Mouse (Mus musculus) layer of hippocampus, adult 8-10 months (tissue): ENCODE data around the gene Ints7. TPM values are rescaled to one million over a fixed set of nuclear protein-coding genes. Genes with fewer than 3 reads are reported as not detected.

ENCODE experiments used
- DNase-seq, 2 experiments: peaks; one replicate each; pipeline ENCODE4 v3.0.0; 2022; ENCODE audit warnings: low spot score in 2 of 2
- total RNA-seq, 4 experiments: library from RNA; stranded (reverse); gene quantifications; 2 replicates each; pipeline ENCODE4 v1.2.4; 2022

The Ints7 gene
- total RNA-seq, 4 experiments from 2014 or later, result 24.2 to 27.6 (median 25.9) TPM

DNA sequence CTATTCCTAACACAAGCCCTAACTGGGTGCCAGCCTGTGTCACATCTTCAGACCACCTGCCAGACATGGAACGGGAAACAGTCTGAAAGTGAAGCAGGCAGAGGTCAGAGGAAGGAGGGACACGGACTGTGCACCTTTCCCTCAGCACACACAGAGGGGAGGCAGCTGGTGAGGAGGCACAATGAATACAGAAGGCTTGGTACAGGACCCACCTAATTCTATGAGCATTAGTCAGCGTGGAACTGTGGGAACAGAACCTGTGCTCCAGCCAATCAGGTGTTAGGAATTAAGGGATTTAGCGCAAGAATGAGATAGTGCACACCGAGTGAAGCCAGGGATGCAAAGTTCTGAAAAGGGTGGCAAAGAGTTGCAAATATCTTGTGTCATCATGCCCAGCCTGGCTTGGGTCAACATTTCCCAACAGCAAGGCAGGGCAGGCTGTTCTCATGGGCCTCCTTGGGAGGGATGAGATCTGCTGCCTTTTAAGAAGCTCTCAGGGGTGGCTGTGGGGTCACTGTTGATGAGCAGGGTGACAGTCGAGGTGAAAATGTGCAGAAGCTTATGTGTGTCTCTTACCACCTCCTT, 57.2 kb downstream of the Ints7 start:
- DNase-seq, result no peak

DNA sequence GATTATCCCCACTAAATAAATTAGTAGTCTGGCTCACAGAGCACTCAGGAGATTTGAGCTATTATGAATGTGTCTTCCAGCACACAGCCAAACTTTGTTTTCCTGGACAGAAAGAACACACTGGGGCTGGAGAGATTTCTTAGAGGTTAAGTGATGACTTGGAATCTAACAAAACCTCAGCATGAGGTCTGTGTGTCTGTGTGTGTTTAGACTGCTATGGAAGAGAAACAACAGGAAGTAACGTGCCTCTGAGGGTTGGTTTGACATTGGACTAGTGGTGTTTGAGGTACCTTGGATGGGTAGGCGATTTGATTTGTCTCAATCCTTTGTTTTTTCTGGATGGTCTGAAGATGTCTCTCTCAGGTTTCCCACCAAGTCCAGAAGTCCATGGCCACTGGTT, 58.7 kb downstream of the Ints7 start:
- DNase-seq, result no peak

DNA sequence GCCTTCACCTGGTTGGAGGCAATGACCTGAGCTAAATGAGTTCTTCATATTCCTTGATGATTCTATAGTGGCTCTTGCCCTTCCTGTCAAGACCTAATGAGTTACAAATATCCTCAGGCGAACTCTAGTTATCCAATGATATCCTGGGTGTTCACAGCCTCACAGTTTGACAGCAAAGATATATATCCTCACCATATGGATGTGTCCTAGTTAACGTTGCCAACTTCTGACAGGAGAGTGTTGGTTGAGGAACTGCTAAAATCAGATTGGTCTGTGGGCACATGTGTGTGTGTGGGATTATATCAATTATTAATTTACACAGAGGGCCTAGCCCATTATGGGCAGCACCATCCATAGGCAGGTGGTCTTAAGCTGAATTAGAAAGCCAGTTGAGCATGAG, 63.0 kb downstream of the Ints7 start:
- DNase-seq, result no peak

DNA sequence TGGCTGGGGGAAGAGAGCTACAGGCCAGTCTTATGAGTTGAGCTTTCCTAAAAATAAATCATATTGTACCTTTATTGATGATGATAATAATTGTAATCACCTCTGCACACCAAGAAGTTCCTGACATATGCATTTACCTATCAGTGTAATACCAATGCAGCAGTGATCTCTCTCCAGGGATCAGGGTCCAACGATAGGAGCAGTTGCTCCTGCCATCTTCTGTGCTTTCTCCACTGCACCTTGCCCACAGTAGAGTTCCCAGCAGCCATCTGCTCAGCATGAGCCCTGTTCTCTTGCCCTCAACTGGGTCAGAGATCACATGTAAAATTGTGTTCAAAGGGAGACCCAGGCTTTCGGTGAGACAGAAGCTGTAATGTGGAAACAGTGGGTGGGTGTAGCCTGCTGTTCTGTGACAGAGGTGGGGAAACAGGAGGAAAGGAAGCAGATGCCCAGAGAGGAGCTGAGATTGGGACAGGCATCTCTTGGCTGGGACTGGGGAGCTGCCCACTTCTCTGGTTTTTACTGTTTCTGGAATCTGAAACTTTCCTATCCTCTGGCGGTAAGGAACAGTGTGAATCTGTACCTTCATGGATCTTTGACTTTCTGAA, 63.9 kb downstream of the Ints7 start:
- DNase-seq, result no peak

DNA sequence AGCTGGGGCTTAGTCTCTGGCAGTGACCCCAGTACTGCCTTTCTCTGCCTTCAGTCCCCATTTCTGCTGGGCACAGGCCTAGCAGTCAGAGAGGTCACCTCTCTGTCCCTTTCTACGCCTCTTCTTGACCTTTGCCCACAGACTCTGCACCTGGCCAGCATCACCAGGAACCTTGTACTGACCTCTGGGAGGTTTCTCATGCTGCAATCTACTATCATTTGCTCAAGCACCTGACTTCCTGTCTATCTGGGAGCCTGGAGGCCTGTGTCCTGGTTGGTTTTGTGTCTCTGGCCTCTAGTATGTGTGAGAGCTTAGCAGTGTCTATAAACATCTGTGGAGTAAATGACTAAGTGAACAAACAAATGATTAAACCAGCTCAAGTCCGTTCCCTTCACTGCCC, 64.7 kb downstream of the Ints7 start:
- DNase-seq, result no peak

DNA sequence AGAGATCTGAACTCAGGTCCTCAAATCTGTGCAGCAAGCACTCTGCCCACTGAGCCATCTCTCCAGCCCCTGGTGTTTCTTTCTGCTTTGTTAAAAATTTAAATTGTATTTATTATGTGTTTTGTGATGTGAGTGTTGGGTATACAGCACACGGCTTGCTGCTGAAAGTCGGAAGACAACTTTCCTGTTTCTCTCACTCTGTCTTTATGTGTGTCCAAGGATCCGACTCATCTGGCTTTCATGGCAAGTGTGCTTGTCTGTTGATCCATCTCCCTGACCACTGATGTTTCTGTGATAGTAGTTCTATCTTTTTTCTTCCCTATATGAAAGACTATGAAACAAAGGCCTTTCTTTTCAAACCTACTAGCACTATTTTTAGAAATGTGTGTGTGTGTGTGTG, 65.4 kb downstream of the Ints7 start:
- DNase-seq, result no peak

DNA sequence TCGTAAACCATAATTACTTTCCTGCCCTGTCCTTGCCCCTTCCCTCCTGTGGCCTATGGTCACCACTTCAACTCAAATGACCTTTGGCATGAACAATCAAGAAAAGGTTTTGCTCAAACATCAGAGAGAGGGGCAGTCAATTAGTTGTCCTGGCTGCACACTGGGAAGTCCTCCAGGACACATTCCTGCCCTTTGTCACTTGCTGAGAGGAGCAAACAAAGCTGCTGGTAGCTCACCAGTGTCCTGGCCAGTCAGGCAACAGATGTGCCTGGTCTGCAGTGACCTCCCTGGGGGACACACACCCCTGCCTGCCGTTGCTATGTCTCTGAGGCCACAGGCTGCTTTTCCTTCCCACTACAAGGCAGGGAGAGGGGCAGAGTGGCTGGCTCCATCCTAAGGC, 66.0 kb downstream of the Ints7 start:
- no peak for DNase-seq

DNA sequence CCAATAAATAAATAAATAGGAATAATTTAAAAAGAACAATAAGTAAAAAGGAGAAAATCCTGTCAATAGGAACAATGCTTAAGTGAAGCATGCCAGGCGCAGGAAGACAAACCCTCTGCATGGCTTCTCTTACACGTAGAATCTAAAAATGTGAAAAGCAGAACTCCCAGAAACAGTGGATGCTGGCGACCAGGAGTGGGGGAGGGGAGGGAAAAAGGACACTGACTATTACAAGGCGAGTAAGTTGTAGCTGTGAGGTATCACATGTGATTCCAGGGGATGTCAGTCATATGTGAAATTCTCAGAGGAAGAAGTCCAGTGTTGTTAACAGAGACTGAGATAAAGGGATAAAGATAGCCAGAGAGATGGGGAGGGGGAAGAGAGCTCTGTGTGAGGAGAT, 67.5 kb downstream of the Ints7 start:
- DNase-seq, result no peak

DNA sequence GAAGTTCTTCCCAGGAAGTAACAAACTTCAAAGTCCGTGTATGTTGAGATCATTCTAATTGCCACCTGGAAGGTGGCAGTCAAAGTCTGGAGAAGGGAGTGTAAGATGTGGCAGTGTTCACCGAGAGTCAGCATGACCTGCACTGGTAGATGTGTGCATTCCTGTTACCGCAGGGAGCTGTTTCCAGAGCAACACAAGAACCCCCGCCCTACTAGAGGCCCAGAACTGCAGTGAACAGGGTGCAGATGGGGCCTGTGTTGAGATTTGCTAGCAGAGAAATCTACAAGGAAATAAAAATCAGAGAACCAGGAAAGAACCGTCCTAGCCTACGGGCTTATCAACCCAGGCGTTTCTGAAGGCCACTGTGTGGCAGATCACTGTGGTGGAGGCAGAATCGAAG, 70.5 kb downstream of the Ints7 start:
- DNase-seq, result no peak

DNA sequence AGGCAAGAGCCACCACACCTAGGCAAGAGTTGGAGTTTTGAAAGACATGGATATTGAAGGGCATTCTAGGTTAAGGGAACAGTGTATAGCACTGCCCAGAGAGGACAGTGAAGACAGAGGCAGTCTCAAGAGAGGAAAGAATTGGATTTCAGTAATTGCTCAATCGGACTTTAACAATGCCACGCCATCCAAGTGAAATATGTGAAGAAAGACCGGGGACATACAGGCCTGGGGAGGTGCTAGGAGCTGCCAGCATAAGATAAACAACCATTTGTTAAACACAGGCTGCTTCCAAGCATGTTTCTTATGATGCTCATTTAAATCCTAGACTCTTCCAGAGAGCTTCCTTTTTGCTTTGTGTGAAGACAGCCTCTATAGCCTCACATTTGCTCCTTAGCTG, 72.2 kb downstream of the Ints7 start:
- no peak for DNase-seq

DNA sequence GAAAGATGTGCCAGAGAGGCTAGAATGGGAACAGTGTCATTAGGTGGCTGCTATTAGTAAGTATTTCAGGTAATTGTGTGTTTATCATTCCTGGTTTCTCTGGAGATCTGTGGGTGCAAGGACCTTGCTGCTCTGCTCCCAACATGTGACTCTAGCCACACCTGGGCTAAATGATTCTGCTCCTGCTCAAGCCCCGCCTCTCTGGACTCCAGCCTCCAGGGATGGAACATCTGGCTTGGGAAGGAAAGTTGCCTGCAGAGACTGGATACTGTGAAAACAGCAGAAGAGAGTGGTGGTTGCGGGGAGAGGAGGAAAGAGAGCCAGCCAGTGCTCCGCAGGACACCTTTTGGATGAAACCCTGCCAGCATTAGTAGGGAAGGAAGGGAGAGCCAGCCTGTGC, 84.0 kb downstream of the Ints7 start:
- no peak for DNase-seq

DNA sequence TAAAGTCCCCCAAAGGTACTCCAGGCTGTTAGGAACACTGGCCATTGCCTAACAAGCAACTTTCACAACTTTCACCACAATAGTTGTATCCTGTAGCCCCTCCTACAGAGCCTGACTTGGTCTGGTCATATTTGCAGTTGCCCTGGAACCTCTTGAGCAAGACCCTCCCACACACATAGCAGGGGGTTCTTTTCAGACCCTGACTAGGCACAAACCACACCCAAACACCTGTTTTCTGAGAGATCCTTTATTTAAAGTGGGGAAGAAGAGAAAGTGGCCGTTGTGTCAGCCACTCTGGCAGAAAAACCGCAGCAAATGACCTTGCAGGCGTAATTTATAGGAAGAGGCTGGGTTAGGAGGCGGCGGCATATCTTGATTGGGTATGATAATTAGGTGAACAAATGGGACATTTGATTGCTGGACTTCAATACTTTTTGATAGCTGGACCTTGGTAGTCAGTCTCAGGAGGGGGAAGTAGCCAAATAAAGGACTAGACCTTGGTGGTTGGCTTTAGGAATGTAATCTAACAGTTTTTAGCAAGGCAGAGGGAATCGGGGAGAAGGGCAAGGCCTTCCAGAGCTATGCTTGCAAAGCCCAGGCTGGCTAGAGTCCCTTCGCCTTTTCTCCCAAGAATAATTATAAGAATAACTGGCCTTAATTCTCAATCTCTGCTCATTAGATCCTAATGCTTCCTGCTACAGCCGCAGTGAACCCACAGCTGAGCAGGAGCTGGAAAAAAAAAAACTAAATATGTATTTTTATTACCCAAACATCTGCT, 85.8 kb downstream of the Ints7 start:
- DNase-seq, result no peak

DNA sequence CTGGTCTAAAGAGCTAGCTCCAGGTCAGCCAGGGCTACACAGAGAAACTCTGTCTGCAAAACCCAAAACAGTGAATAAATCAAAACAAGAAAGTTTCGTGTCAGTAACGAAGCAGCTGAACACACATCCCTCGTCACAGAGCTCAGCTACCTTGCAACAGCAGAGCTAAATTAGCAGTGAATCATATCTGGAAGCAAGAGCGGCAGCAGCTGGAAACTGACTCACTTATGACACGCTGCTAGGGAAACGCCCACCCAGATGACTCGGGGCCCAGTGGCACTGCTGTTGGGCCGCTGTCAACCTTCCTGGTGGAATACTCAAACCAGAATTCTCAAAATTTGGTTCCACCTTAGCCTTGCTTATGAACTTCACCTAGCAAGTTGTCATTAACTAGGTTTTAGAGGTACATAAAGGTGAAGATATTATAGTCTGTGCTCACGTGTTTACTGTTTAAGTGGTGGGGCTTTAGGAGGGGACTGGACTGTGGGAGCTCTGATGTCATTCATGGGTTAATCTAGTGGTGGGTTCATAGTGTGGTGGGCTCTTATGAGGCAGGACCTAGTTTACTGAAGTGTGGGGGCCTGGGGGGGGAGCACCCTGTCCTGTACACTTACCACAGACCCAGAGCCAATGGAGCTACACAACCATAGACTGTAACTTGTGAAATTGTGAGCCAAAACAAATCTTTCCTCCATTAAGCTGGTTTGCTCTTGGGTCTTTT, 86.9 kb downstream of the Ints7 start:
- DNase-seq, result peak in 1 of 2 experiments; percentile 17

DNA sequence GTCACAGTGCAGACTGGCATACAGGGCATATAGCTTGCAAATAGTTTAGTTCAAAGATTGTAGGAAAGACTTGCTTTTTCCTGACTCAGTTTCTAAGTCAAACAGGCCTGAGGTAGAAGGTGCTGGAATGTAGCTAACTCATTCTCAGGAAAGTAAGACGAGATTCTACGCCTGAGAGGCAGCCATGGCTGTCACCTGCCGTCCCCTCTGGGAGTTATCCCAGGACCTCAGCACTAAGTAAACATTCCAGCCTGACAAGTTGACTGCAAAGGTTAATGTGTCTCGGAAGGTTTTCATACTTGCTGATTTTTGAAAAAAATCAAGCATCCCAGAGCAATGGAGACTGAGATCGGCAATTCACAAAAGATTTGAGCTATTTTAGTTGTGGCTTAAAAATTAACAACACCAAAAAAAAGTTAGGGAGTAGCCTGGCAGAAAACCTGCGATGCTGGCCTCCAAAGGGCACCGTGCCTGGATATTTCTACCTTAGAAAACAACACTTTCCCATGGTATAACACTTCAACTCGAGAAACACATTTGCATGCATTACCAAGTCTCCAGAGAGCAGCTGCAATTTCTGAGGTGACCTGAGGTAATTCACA, 87.6 kb downstream of the Ints7 start:
- no peak for DNase-seq

DNA sequence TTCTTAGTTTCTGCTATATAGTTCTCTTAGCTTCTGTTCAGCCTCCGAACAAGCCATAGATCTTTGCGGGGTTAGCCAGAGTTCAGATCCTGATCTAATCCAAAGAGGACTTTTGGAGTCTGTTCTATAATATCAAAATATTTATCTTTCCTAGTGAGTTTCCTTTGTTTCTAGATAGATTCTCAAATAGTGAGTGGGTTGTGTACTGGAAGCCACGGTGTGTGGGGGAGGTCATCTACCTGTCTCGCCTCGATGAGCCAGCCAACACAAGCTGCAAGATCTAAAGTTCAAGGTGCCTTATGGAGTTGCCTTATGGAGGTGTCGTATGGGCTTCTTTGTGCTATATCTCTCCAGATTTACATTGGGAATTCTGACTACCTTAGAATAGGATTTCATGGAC, 88.2 kb downstream of the Ints7 start:
- DNase-seq, result no peak

DNA sequence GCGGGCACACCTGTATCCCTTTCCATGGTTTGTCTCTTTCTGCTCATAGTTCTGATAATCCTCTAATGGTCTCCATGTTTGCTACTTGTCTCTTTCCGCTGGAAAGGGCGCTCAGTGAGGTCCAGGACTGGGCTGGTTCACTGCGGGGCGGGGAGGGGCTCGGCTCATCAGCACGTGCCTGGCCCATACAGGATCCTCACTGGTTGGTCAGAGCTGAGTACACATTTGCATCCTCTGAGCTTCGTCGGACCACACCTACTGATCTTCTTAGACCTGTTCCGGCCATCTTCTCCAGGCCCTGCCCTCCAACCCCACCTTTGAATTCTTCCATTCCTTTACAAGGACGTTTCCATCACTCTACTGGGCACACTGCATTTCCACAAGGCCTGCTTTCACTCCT, 90.9 kb downstream of the Ints7 start:
- DNase-seq, result no peak

DNA sequence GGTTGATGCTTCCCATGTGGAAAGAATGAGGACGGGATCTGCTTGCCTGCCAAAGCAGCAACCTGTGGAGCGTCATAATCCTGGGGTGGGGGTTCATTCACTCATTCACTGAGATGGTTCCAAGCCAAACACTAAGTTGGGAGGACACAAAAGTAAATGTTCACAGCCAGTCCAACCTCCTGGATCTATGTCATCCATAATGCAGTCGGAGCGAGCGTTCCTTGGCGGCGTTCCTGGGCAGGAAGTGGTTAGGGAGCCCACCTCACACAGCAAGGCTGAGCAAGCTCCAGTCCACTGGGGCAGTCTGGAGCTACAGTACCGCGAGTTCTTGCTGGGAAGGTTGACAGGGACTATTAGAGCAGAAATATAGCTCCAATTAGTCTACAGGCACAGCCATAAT, 92.6 kb downstream of the Ints7 start:
- no peak for DNase-seq

Other genes starting within 250 kb of the Ints7 start
- 10 to 100 TPM in 3 of 4 experiments, 1 to 10 TPM in 1; 9.0 to 15.2 (median 11.7) TPM for gene Tmem206, start 249.7 kb upstream of the Ints7 start, total RNA-seq
- 10 to 100 TPM; 65.1 to 76.6 (median 70.6) TPM for gene Ppp2r5a, start 172.4 kb upstream of the Ints7 start, total RNA-seq
- under 1 TPM; 0.55 to 0.96 (median 0.75) TPM for gene Dtl, start 92 bp upstream of the Ints7 start, total RNA-seq
- 100 to 1,000 TPM; 123 to 147 (median 134) TPM for gene Lpgat1, start 142.2 kb downstream of the Ints7 start, total RNA-seq
- 1 to 10 TPM; 1.2 to 2.2 (median 1.7) TPM for gene Nek2, start 245.8 kb downstream of the Ints7 start, total RNA-seq